In genomic region chr1:170366981-170367700, GRCm38 (mm10) we compare ENCODE assay signal across 16 mouse cellular contexts. TPM values are rescaled to one million over a fixed set of nuclear protein-coding genes. Genes with fewer than 3 reads are reported as not detected.
DNase-seq lines count a peak whose midpoint lies in the region; ATAC-seq lines count a peak whose summit lies in the region.
"Had no signal": no experiment of that assay in that cellular context is flagged by ENCODE, and none has a peak within 500 bp of the region (broad histone marks: within the 10 kb centered on the region; RNA-seq: fewer than 3 reads in every experiment).

No protein-coding gene starts in this region.

- H3K9ac ChIP-seq in hindbrain, embryonic 13.5 days = no peak overlapping the region
- H3K9ac ChIP-seq: kidney, embryonic 15.5 days had no signal

- peak; percentile 78 for ATAC-seq in hindbrain, embryonic 13.5 days (ENCODE audit: low FRiP score)
- no peak for ATAC-seq in megakaryocyte-erythroid progenitor cell, adult 5-6 weeks (replicated peaks; ENCODE audit: low FRiP score, low TSS enrichment, poor library complexity, severe bottlenecking)
- ATAC-seq: Patski had no signal

- H3K9me3 ChIP-seq in hindbrain, embryonic 13.5 days = no peaks in the 10 kb centered on the region
- H3K9me3 ChIP-seq: kidney, embryonic 15.5 days had no signal

- H3K4me1 ChIP-seq in hindbrain, embryonic 13.5 days (replicated peaks) = peaks cover 14% of the 10 kb centered on the region
- H3K4me1 ChIP-seq: kidney, embryonic 15.5 days had no signal

- peak; percentile 62 for DNase-seq in brain, adult 2 months (ENCODE audit: low read depth, low spot score)
- DNase-seq in embryo, embryonic 11.5 days (ENCODE audit: low read depth, low spot score) = peak; percentile 16
- DNase-seq in neural tube, embryonic 10.5 days (ENCODE audit: extremely low spot score, low spot score) = peak; percentile 23
- DNase-seq in urinary bladder, adult 18-20 months (ENCODE audit: low spot score in 2 of 2) = no peak
- DNase-seq in adrenal gland, adult (ENCODE audit: inconsistent age in 2 of 2, low spot score in 1 of 2) = no peak
- DNase-seq: adrenal gland, postnatal 10 days; heart, adult 2 months; heart, postnatal 4 days; lung, postnatal 14 days; thymus, postnatal 4 days had no signal

- no peaks in the 10 kb centered on the region for H3K36me3 ChIP-seq in hindbrain, embryonic 13.5 days
- H3K36me3 ChIP-seq: kidney, embryonic 15.5 days had no signal

- no peak overlapping the region for H3K4me2 ChIP-seq in hindbrain, embryonic 13.5 days
- H3K4me2 ChIP-seq: kidney, embryonic 15.5 days had no signal

- 25% methylated on average over 7 of the region's 7 CpGs for WGBS in hindbrain, embryonic 13.5 days

- H3K27ac ChIP-seq in hindbrain, embryonic 13.5 days = peak overlapping the region; percentile 68
- H3K27ac ChIP-seq: heart, adult 2 months; kidney, embryonic 15.5 days had no signal

- no peaks in the 10 kb centered on the region for H3K27me3 ChIP-seq in hindbrain, embryonic 13.5 days
- H3K27me3 ChIP-seq: kidney, embryonic 15.5 days; Patski had no signal

- no peak overlapping the region for H3K4me3 ChIP-seq in hindbrain, embryonic 13.5 days
- H3K4me3 ChIP-seq: heart, adult 2 months; kidney, embryonic 15.5 days had no signal

RNA-seq across cellular contexts. Expression of gene Spata46, which starts 58.5 kb away (rescaled TPM):
- polyA plus RNA-seq in hindbrain, embryonic 13.5 days (2015; fragmentation: Nextera tagmentation; extraction: Ambion mirVana) = 1.1 and 1.2 TPM in 2 replicates
- not detected in 2 replicates for total RNA-seq in megakaryocyte-erythroid progenitor cell, adult 5-6 weeks (2014; fragmentation: Nextera tagmentation)
- not detected in 2 replicates for total RNA-seq in megakaryocyte-erythroid progenitor cell, adult 5-6 weeks (2017)
- total RNA-seq: adrenal gland, postnatal 10 days; heart, adult 2 months; heart, postnatal 4 days; left cerebral cortex, postnatal 10 days; liver, adult 2 months had no signal
- polyA plus RNA-seq: liver, adult 2 months had no signal

Comparison
In these comparisons a context has a peak if more than half of its experiments do, and no peak if none do; other contexts are left out.
1. DNase-seq: peak in brain, adult 2 months (single experiment), embryo, embryonic 11.5 days (single experiment) and neural tube, embryonic 10.5 days (single experiment); none in urinary bladder, adult 18-20 months (0 of 2) and adrenal gland, adult (0 of 2).